Mouse (Mus musculus) A20 (cell line): ENCODE measurements around the gene Olfr159.

Experiments
- DNase-seq: peaks from one replicate; pipeline ENCODE4 v3.0.0-alpha.2; 2011; ENCODE audit warnings: low read depth, low spot score

The Olfr159 gene

DNA sequence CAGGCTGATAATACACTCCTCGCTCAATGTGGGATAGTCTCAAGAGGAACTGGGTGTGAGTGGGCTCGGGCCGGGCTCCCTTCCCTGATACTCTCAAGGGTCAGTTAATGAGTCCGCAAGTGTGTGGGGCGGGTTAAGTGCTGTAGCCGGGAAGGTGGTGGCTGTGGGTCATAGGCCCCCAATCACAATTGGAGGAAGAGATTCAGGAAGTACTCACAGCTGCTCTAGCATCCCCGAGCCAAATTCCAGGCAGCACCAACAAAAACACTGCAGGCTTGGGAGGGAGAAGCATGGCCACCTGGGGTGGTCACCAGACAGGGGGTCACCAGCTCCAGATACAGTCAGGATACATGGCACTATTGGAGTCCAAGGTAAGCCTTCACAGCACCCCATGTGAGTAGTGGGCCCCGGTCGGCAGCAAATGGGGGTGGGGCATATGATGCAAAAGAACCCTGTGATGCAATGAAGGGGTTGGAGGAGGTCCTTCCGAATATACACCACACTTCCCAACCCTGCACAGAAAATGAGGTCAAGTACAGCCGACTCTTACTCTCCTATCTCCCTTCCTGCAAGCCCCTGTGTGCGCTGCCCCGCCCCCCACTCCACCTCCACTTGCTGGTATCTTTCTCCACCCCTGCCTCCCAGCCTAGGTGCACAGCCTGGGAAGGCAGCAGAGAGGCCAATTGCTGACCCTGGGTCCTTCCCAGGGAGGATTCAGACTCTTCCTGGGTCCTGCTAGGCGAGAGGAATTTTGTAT lies 40.8 kb downstream of the Olfr159 start, which contains the start of gene Spaar:
TSS of gene Spaar (plus strand) at position 241 of the 757 bp plus-strand sequence.
- no peak for DNase-seq

GRCm38 (mm10) chr4:43729126-43729525 lies 41.7 kb downstream of the Olfr159 start:
- DNase-seq = no peak

DNA sequence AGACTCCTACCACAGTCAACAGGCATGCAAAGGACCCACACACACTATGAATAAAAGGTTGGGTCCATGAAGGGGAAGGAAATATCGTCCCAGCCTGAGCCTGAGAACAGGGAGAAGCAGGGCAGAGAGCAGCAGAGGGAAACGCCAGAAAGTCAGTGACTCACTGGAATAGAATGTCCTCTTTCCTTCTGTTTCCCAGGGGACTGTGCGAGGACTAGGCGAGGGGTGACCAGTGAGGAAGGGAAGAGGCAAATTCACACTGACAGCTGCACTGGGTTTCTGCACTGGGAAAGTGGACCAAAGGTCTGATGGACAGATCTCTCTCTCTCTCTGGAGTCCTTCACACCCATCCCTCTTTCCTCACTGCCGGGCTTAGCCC lies 42.2 kb downstream of the Olfr159 start:
- DNase-seq = no peak

- no peak for DNase-seq
Observed at GRCm38 (mm10) chr4:43727718-43728575, 42.9 kb downstream of the Olfr159 start.

DNA sequence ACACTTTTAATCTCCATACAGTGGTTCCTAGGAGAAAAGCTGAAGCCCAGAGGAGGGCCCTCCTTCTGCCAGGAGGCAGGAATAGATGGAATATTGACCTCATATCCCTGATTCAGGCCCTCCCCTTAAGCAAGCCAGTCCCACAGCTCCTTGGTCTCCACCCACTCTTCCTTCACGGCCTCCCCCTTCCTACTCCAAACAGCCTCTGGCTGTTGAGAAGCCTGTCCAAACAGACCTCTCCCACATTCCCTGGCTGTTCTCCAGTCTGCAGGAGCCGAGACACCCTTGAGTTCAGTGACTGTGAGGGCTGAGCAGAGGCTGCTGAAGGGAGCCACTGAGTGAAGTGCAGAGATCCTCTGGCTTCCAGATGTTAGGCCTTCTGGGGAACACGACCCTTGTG lies 43.8 kb downstream of the Olfr159 start, which contains the start of gene Hrct1:
TSS of gene Hrct1 (plus strand) at position 194 of the 400 bp plus-strand sequence.
- DNase-seq = no peak

- no peak for DNase-seq
Observed at GRCm38 (mm10) chr4:43726228-43726993, 44.4 kb downstream of the Olfr159 start.

DNA sequence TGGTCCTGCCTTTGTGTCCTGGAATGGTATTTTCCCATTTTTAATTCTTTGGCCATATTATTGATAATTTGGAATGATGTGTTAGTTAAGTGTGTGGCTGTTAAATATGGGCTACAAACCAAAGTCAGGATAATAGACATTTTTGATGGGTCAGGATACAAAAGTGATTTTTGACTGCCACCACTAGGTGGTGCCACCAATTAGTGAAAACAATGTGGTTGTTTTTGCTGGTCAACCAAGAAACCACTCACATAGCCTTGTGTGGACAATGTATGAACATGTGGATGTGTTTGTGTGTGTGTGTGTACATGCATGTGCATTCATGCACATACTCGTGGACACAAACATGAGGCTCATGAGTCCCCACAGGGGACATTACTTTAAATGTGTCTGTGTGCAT lies 46.0 kb downstream of the Olfr159 start:
- DNase-seq = peak; percentile 44

GRCm38 (mm10) chr4:43722191-43722590 lies 48.6 kb downstream of the Olfr159 start:
- no peak for DNase-seq

DNA sequence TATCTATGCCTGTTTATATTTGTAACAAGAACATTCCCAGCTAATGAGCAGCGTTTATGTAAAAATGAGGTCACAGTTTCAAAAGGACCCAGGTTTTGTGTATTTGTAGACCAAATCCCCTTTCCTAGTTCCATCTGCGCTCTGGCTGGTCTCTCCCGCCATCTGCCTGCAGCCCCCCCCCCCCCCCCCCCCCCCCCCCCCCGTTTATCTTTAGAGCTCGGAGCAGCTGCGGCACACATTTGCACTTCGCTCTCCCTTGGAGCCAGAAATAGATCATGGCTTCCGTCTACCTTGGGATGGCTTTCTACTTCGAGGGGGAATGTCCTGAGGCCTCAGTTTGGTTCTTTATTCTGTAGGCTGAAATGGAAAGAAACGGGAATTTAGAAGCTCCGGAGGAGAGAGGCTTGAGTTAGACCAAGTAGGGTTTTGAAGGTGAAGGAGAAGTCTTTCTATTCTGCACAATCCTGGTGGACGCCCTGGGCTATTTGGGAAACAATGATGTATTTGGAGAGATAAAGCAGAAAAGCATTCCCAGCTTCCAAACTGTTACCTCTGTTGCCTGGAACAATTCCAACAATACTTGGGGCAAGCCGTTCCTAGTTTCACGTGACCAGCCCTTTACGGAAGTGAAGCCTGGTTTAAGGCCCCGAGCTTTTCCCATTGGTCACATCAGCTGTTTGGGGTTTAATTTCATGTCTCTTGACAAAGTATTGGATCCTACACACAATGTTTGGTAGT lies 50.1 kb downstream of the Olfr159 start:
- no peak for DNase-seq
